Mouse (Mus musculus) forebrain, embryonic 14.5 days (tissue): ENCODE results near the gene Dynlt1a. TPM values are rescaled to one million over a fixed set of nuclear protein-coding genes. Genes with fewer than 3 reads are reported as not detected.
"Not testable (repeated sequence)": the region's sequence is repeated elsewhere in the genome, so short reads cannot be mapped to it uniquely, and the experiment has no call there.

Experiments
- ATAC-seq: fragments of 200-750 bp; cut with Nextera tagmentation; 2 replicates; pipeline ENCODE4 v1.8.0; 2017; ENCODE audit warnings: mild to moderate bottlenecking, moderate library complexity
- DNase-seq: peaks from one replicate; pipeline ENCODE4 v3.0.0-alpha.2; 2015; ENCODE audit warnings: low spot score
- H3K27ac ChIP-seq: fragments of 300-500 bp; sonication (generic); 2 replicates; pipeline ENCODE4 v1.5.1; 2014; ENCODE audit warnings: low read depth, mild to moderate bottlenecking, control low read depth, low read length, moderate library complexity
- H3K27me3 ChIP-seq: fragments of 300-500 bp; sonication (generic); replicated peaks from 2 replicates; pipeline ENCODE4 v1.6.1; 2014; ENCODE audit warnings: low read length, control low read depth, mixed read lengths; ENCODE audit not compliant: control insufficient read depth, insufficient read depth
- H3K36me3 ChIP-seq: fragments of 300-500 bp; sonication (generic); 2 replicates; pipeline ENCODE4 v1.6.1; 2014; ENCODE audit warnings: low read length, control low read depth; ENCODE audit not compliant: control insufficient read depth, insufficient read depth
- H3K4me1 ChIP-seq: fragments of 300-500 bp; sonication (generic); 2 replicates; pipeline ENCODE4 v1.6.1; 2014; ENCODE audit warnings: antibody characterized with exemption, low read length, control low read depth; ENCODE audit not compliant: control insufficient read depth, insufficient read depth
- H3K4me2 ChIP-seq: fragments of 300-500 bp; sonication (generic); 2 replicates; pipeline ENCODE4 v1.6.1; 2014; ENCODE audit warnings: mild to moderate bottlenecking, control low read depth, low read length
- H3K4me3 ChIP-seq: fragments of 300-500 bp; sonication (generic); 2 replicates; pipeline ENCODE4 v1.5.1; 2014; ENCODE audit warnings: low read depth, low read length, control low read depth
- H3K9ac ChIP-seq: fragments of 300-500 bp; sonication (generic); 2 replicates; pipeline ENCODE4 v1.6.1; 2014; ENCODE audit warnings: mild to moderate bottlenecking, low read length, control low read depth, moderate library complexity
- H3K9me3 ChIP-seq: fragments of 300-500 bp; sonication (generic); replicated peaks from 2 replicates; pipeline ENCODE4 v1.6.1; 2016; ENCODE audit warnings: low read length, control low read depth, mixed read lengths; ENCODE audit not compliant: control insufficient read depth
- whole genome bisulfite sequencing: fragments of 180-500 bp; shearing (Covaris S2); extraction: QIAGEN DNeasy Blood & Tissue Kit; methylation state at CpG from one replicate; pipeline ENCODE4 v1.1.7; 2014; 5-methylcytosine and 5-hydroxymethylcytosine counted together
- polyA plus RNA-seq: library from polyadenylated mRNA; unstranded; fragments of >200 nt; fragmentation: Nextera tagmentation; extraction: Ambion mirVana; gene quantifications from 2 replicates; pipeline ENCODE4 v1.2.1, GENCODE M21; 2014

Gene Dynlt1a
- polyA plus RNA-seq, 1 experiment from 2014 or later = 40.7 TPM

- H3K4me3 ChIP-seq, H3K27me3 ChIP-seq, ATAC-seq, H3K9me3 ChIP-seq, H3K36me3 ChIP-seq, DNase-seq, H3K9ac ChIP-seq, H3K27ac ChIP-seq, H3K4me1 ChIP-seq, H3K4me2 ChIP-seq: not testable (repeated sequence)
- WGBS = 88% methylated on average over 5 of the region's 6 CpGs
Measured at GRCm38 (mm10) chr17:6271970-6272369, 45.3 kb downstream of the Dynlt1a start.

- under 1% methylated on average over 22 of the region's 25 CpGs for WGBS
- peak overlapping the region; percentile 62 for H3K9ac ChIP-seq
- not testable (repeated sequence) for H3K27ac ChIP-seq, H3K9me3 ChIP-seq, H3K27me3 ChIP-seq, ATAC-seq, H3K4me1 ChIP-seq, H3K36me3 ChIP-seq
- DNase-seq = peak; percentile 4
- peak overlapping the region; percentile 45 for H3K4me3 ChIP-seq
- H3K4me2 ChIP-seq = peak overlapping the region; percentile 54
Measured at GRCm38 (mm10) chr17:6270840-6271239, 46.5 kb downstream of the Dynlt1a start.

DNA sequence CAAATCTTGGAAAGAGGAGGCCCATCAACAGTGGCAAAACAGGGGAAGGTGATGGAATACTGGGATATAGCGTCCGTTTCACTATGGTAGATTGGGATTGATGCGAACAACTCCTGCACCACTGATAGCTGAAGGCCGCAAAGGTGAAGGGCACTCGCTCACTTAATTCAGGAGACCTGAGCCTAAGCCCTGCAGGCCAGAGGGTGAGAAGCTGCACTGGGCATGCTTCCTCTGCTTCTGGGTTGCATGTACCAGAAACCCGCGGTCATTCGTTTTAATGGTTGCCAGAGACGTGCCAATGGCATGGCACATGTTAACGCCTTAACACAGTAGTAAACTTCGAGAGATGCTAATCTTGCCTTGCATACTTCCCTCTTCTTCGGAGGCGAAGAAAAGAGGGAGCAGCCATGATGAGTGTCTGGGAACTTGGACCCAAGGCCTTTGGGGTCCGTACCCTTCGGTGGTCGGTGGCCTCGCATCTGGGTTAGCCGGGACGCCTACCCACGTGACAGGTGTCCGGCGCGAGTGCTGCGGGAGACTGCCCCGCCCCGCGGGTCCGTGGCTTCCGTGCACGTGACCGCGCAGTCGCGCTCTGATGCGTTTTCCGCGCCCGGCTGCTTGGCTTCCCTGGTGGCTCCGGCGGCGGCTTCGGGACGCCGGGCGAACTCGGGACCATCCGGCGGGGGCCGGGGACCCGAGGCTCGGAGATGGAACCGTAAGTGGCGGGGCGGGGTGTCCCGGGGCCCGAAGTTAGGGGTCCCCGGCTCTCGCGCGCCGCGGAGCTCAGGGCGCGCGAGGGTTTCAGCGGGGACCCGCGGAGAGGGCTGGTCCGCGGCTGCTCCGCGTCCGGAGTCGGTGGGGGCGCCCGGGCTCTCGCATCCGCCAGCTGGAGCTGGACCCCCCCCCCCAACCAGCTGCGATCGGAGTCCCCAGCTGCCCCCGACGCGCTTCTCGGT is 47.1 kb downstream of the Dynlt1a start:
- H3K27me3 ChIP-seq, H3K36me3 ChIP-seq, H3K9me3 ChIP-seq, H3K4me1 ChIP-seq, H3K27ac ChIP-seq: not testable (repeated sequence)
- peak overlapping the region; percentile 54 for H3K4me2 ChIP-seq
- peak overlapping the region; percentile 45 for H3K4me3 ChIP-seq
- WGBS = 1% methylated on average over 45 of the region's 84 CpGs
- ATAC-seq = peak; percentile 94
- peak; percentile 25 for DNase-seq
- H3K9ac ChIP-seq = peak overlapping the region; percentile 62

DNA sequence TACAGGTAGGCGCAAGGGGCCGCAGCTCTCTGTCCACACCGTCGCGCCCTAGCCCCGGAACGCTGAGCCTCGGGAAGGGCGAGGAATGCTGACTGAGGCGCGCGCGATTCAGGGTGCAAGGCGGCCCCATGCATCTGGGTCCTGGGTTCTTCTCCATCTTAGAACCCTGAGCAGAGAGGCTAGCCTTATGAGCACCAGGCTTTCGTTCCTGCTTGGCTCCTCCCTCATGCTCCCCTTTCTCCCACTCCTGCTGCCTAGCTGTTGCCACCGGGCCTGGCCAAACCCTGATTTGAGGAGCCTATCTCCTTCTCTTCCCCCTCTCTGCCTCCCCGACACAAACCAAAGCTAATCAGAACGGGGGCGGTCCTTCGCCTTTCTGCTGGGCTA is 60.2 kb downstream of the Dynlt1a start:
- H3K36me3 ChIP-seq, H3K27ac ChIP-seq, H3K27me3 ChIP-seq, DNase-seq, H3K4me1 ChIP-seq, H3K9ac ChIP-seq, H3K9me3 ChIP-seq: not testable (repeated sequence)
- ATAC-seq = peak; percentile 66
- 3% methylated on average over 7 of the region's 20 CpGs for WGBS
- Histone ChIP-seq H3K4me3 (peak overlapping the region; percentile 20), H3K4me2 (peak overlapping the region; percentile 38)

GRCm38 (mm10) chr17:6256400-6257069 is 60.8 kb downstream of the Dynlt1a start, which contains the start of gene Tmem181a:
TSS of gene Tmem181a (plus strand) at chr17:6256860.
- H3K4me3 ChIP-seq = peak within 1 kb of the TSS; percentile 20
- H3K9ac ChIP-seq = not testable (repeated sequence)

More at GRCm38 (mm10) chr17:6256400-6257069, 60.8 kb downstream of the Dynlt1a start, which contains the start of gene Tmem181a:
- peak; percentile 87 for ATAC-seq
- DNase-seq, H3K9me3 ChIP-seq, H3K4me1 ChIP-seq, H3K27ac ChIP-seq, H3K27me3 ChIP-seq, H3K36me3 ChIP-seq: not testable (repeated sequence)
- H3K4me2 ChIP-seq = peak within 1 kb of the TSS; percentile 38
- 0% methylated on average over 14 of the region's 51 CpGs for WGBS

Other genes starting within 250 kb of the Dynlt1a start
- gene Serac1, start 237.8 kb downstream of the Dynlt1a start, polyA plus RNA-seq = 8.1 and 9.4 TPM in 2 replicates
- gene Gtf2h5, start 237.7 kb downstream of the Dynlt1a start, polyA plus RNA-seq = 212 and 221 TPM in 2 replicates
- gene Tulp4, start 211.1 kb downstream of the Dynlt1a start, polyA plus RNA-seq = 133 and 181 TPM in 2 replicates
- gene Tmem181a, start 60.6 kb downstream of the Dynlt1a start, polyA plus RNA-seq = 24.5 and 35.5 TPM in 2 replicates
- gene Dynlt1b, start 112.6 kb upstream of the Dynlt1a start, polyA plus RNA-seq = 1,124 and 1,383 TPM in 2 replicates